Mouse (Mus musculus) adrenal gland, postnatal 25 days (tissue): ENCODE data around the gene Ccdc69. TPM values are rescaled to one million over a fixed set of nuclear protein-coding genes. Genes with fewer than 3 reads are reported as not detected.

ENCODE experiments used
- DNase-seq: peaks from one replicate; pipeline ENCODE4 v3.0.0; 2021; ENCODE audit warnings: mixed read lengths
- total RNA-seq: library from RNA; stranded (reverse); gene quantifications from 2 replicates; pipeline ENCODE4 v1.2.3, GENCODE M21; 2021

Ccdc69 gene
- total RNA-seq, 1 experiment from 2014 or later: 8.8 TPM

GRCm38 (mm10) chr11:55008230-55008629 lies 69.7 kb downstream of the Ccdc69 start:
- no peak for DNase-seq

DNA sequence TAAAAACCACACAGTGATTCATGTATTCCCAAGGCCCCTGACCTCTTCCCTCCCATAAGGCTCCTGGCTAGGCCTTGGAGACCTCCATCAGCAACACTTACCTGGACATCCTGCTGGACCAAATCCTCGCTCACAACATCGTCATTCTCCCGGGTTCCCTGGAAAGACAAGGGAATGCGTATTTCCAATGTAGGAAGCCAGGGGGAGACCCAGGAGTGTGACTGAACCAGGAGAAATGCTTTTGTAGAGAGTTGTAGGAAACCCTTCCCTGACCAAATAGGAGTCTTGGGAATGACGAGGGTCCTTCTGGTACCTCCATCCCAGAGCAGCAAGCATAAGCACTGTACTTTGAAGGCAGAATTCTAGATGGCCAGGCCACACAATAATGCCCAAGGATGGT lies 72.2 kb downstream of the Ccdc69 start:
- no peak for DNase-seq

- DNase-seq: no peak
Observed at GRCm38 (mm10) chr11:55004970-55005502, 72.9 kb downstream of the Ccdc69 start.

Other genes starting within 250 kb of the Ccdc69 start
- 16.8 and 17.8 TPM in 2 replicates for gene Lyrm7, start 217.2 kb downstream of the Ccdc69 start, total RNA-seq
- gene Hint1, start 211.7 kb downstream of the Ccdc69 start, total RNA-seq: 386 and 405 TPM in 2 replicates
- gene Gpx3, start 175.7 kb downstream of the Ccdc69 start, total RNA-seq: 255 and 328 TPM in 2 replicates
- 79.9 and 97.1 TPM in 2 replicates for gene Tnip1, start 115.2 kb downstream of the Ccdc69 start, total RNA-seq
- gene Anxa6, start 44.7 kb downstream of the Ccdc69 start, total RNA-seq: 94.6 and 115 TPM in 2 replicates
- 211 and 223 TPM in 2 replicates for gene Gm2a, start 20.0 kb upstream of the Ccdc69 start, total RNA-seq
- not detected in 2 replicates for gene Slc36a3, start 73.6 kb upstream of the Ccdc69 start, total RNA-seq
- 58.3 and 78.2 TPM in 2 replicates for gene Slc36a2, start 106.9 kb upstream of the Ccdc69 start, total RNA-seq
- gene Slc36a1, start 126.2 kb upstream of the Ccdc69 start, total RNA-seq: 16.7 and 26.4 TPM in 2 replicates